Comparison of ENCODE assay signal across 7 mouse cellular contexts in genomic region chr8:121905864-121906263, GRCm38 (mm10). TPM values are rescaled to one million over a fixed set of nuclear protein-coding genes. Genes with fewer than 3 reads are reported as not detected.
DNase-seq lines count a peak whose midpoint lies in the region; ATAC-seq lines count a peak whose summit lies in the region.

No protein-coding gene starts in this region.

- peak overlapping the region; percentile 84 for H3K4me2 ChIP-seq in forebrain, embryonic 12.5 days
- H3K4me2 ChIP-seq in stomach, embryonic 16.5 days (ENCODE audit: low read depth, low read length), result peak overlapping the region; percentile 72

- H3K9ac ChIP-seq in forebrain, embryonic 12.5 days, result peak overlapping the region; percentile 70
- H3K9ac ChIP-seq in stomach, embryonic 16.5 days (ENCODE audit: low read length), result peak overlapping the region; percentile 77

- H3K36me3 ChIP-seq in megakaryocyte, embryonic 14.5 days (replicated peaks; ENCODE audit: low read length), result peaks cover 41% of the 10 kb centered on the region
- H3K36me3 ChIP-seq in forebrain, embryonic 12.5 days (replicated peaks), result no peaks in the 10 kb centered on the region
- no peaks in the 10 kb centered on the region for H3K36me3 ChIP-seq in stomach, embryonic 16.5 days (ENCODE audit: control insufficient read depth, insufficient read depth, low read length)

- peak overlapping the region; percentile 100 for H3K4me3 ChIP-seq in megakaryocyte, embryonic 14.5 days (replicated peaks)
- H3K4me3 ChIP-seq in forebrain, embryonic 12.5 days (replicated peaks), result peak overlapping the region; percentile 73
- H3K4me3 ChIP-seq in stomach, embryonic 16.5 days (replicated peaks; ENCODE audit: low read length), result peak overlapping the region; percentile 76

- no peak for ATAC-seq in megakaryocyte, adult 5-6 weeks (ENCODE audit: poor library complexity, severe bottlenecking)
- no peak for ATAC-seq in forebrain, embryonic 12.5 days (ENCODE audit: low FRiP score)
- ATAC-seq in stomach, embryonic 16.5 days (ENCODE audit: insufficient read depth, low FRiP score), result no peak

- 34% methylated on average over 5 of the region's 5 CpGs for whole genome bisulfite sequencing in forebrain, embryonic 12.5 days
- WGBS in stomach, embryonic 16.5 days, result 14% methylated on average over 5 of the region's 5 CpGs

- no peaks in the 10 kb centered on the region for H3K9me3 ChIP-seq in megakaryocyte, embryonic 14.5 days
- H3K9me3 ChIP-seq in forebrain, embryonic 12.5 days, result no peaks in the 10 kb centered on the region
- no peaks in the 10 kb centered on the region for H3K9me3 ChIP-seq in stomach, embryonic 16.5 days (replicated peaks; ENCODE audit: control insufficient read depth, low read length)

- peak; percentile 55 for DNase-seq in liver
- no peak for DNase-seq in embryo, embryonic 10.5 days (ENCODE audit: low spot score)
- DNase-seq in gastrocnemius, postnatal 10 days, result no peak

- peaks cover 94% of the 10 kb centered on the region for H3K4me1 ChIP-seq in megakaryocyte, embryonic 14.5 days
- peaks cover 47% of the 10 kb centered on the region for H3K4me1 ChIP-seq in forebrain, embryonic 12.5 days
- peaks cover 37% of the 10 kb centered on the region for H3K4me1 ChIP-seq in stomach, embryonic 16.5 days (ENCODE audit: control insufficient read depth, insufficient read depth, low read length)

- H3K27me3 ChIP-seq in megakaryocyte, embryonic 14.5 days (replicated peaks), result no peaks in the 10 kb centered on the region
- H3K27me3 ChIP-seq in forebrain, embryonic 12.5 days, result peaks cover 13% of the 10 kb centered on the region
- no peaks in the 10 kb centered on the region for H3K27me3 ChIP-seq in stomach, embryonic 16.5 days (ENCODE audit: control insufficient read depth, insufficient read depth, low read length)

- no peak overlapping the region for H3K27ac ChIP-seq in forebrain, embryonic 12.5 days
- H3K27ac ChIP-seq in stomach, embryonic 16.5 days (ENCODE audit: low read length), result no peak overlapping the region

RNA-seq across cellular contexts. Expression of gene Slc7a5, which starts 1.6 kb away (rescaled TPM):
- 77.3 and 236 TPM in 2 replicates for polyA plus RNA-seq in megakaryocyte, embryonic 14.5 days (2012; ENCODE audit: insufficient read depth, low replicate concordance)
- total RNA-seq in megakaryocyte, adult 5-6 weeks (2015), result 8.7 and 9.3 TPM in 2 replicates
- total RNA-seq in megakaryocyte, adult 5-6 weeks (2017), result 6.5 and 8.5 TPM in 2 replicates
- 34.7 and 37.6 TPM in 2 replicates for polyA plus RNA-seq in forebrain, embryonic 12.5 days (2016; fragmentation: Nextera tagmentation; extraction: Ambion mirVana)
- polyA plus RNA-seq in stomach, embryonic 16.5 days (2015; fragmentation: Nextera tagmentation; extraction: Ambion mirVana), result 19.8 and 20.0 TPM in 2 replicates
- 10 to 100 TPM in 1 of 2 experiments, 1 to 10 TPM in 1; 8.1 to 10.7 TPM for total RNA-seq in gastrocnemius, postnatal 10 days (2021)

RNA-seq across cellular contexts. Expression of gene Car5a, which starts 38.8 kb away (rescaled TPM):
- 2.1 TPM in 1 of 2 replicates, not detected in the other for polyA plus RNA-seq in megakaryocyte, embryonic 14.5 days (2012; ENCODE audit: insufficient read depth, low replicate concordance)
- not detected in 2 replicates for total RNA-seq in megakaryocyte, adult 5-6 weeks (2015)
- total RNA-seq in megakaryocyte, adult 5-6 weeks (2017), result not detected in 2 replicates
- 0.31 TPM in 1 of 2 replicates, not detected in the other for polyA plus RNA-seq in forebrain, embryonic 12.5 days (2016; fragmentation: Nextera tagmentation; extraction: Ambion mirVana)
- 0.19 and 0.40 TPM in 2 replicates for polyA plus RNA-seq in stomach, embryonic 16.5 days (2015; fragmentation: Nextera tagmentation; extraction: Ambion mirVana)
- total RNA-seq in gastrocnemius, postnatal 10 days (2021), result not detected

RNA-seq across cellular contexts. Expression of gene Banp, which starts 43.7 kb away (rescaled TPM):
- polyA plus RNA-seq in megakaryocyte, embryonic 14.5 days (2012; ENCODE audit: insufficient read depth, low replicate concordance), result 47.5 and 119 TPM in 2 replicates
- 8.1 and 9.2 TPM in 2 replicates for total RNA-seq in megakaryocyte, adult 5-6 weeks (2015)
- 21.3 and 28.7 TPM in 2 replicates for total RNA-seq in megakaryocyte, adult 5-6 weeks (2017)
- polyA plus RNA-seq in forebrain, embryonic 12.5 days (2016; fragmentation: Nextera tagmentation; extraction: Ambion mirVana), result 49.1 and 65.9 TPM in 2 replicates
- 35.9 and 36.4 TPM in 2 replicates for polyA plus RNA-seq in stomach, embryonic 16.5 days (2015; fragmentation: Nextera tagmentation; extraction: Ambion mirVana)
- total RNA-seq in gastrocnemius, postnatal 10 days (2021), result 10 to 100 TPM in 1 of 2 experiments, 1 to 10 TPM in 1; 6.0 to 11.1 TPM
